Mouse (Mus musculus): Measurements from ENCODE around the gene Itgb1bp1. TPM values are rescaled to one million over a fixed set of nuclear protein-coding genes. Genes with fewer than 3 reads are reported as not detected.

Itgb1bp1 gene
- total and polyA plus RNA-seq, 2 experiments from 2014 or later, result 37.5 to 42.1 TPM

DNA sequence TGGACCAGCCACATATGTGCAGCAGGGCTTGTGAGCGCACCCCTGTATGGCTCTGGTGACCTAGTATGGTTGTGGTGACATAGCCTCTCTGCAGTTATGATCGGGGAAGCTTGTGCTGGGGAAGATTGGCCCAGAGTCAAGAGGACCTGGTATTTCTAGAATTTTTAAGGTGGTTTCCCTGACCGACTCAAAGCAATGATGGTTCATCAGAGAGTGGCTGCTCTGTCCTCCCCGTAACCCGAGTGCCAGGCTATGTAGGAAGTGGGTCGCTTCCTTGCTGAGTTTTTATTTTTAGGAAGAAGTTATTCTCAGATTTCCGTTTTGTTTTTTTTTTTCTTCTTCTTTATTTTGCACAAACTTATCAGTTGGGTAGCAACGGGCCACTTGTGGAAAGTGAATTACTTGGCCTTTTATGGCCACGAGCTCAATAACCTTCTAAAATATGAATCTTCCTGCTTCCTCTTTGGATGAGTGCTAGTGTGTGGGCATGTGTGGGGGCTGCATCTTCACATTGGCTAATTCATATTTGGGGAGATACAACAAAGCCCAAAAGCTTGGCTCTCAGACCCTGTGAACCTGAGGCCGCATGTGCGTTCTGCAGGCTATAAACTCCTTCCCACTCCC is 77.8 kb downstream of the Itgb1bp1 start:
- Histone ChIP-seq H3K9me3 (replicated peaks; ENCODE audit: control insufficient read depth, low read length) (no peaks in the 10 kb centered on the region), H3K27ac (ENCODE audit: low read depth) (no peak overlapping the region), H3K4me3 (ENCODE audit: low read depth, low read length) (no peak overlapping the region), H3K36me3 (replicated peaks; ENCODE audit: control insufficient read depth, insufficient read depth, low read length) (peaks cover 26% of the 10 kb centered on the region), H3K4me1 (ENCODE audit: control insufficient read depth, insufficient read depth) (peaks cover 26% of the 10 kb centered on the region; the same call in 1 of the 2 replicates), H3K27me3 (ENCODE audit: control insufficient read depth, insufficient read depth, low read length) (no peaks in the 10 kb centered on the region), H3K9ac (replicated peaks; ENCODE audit: low read depth, low read length) (no peak overlapping the region), H3K4me2 (ENCODE audit: low read depth, low read length) (no peak overlapping the region)
- 59% methylated on average over 11 of the region's 11 CpGs for WGBS
- ATAC-seq (ENCODE audit: insufficient read depth, low read depth) (no peak), DNase-seq (ENCODE audit: low spot score) (no peak)
- TF ChIP-seq CTCF (IDR thresholded peaks at IDR 0.05; ENCODE audit: low read depth) (no peak), EP300 (IDR thresholded peaks at IDR 0.05; ENCODE audit: low read depth) (no peak)

DNA sequence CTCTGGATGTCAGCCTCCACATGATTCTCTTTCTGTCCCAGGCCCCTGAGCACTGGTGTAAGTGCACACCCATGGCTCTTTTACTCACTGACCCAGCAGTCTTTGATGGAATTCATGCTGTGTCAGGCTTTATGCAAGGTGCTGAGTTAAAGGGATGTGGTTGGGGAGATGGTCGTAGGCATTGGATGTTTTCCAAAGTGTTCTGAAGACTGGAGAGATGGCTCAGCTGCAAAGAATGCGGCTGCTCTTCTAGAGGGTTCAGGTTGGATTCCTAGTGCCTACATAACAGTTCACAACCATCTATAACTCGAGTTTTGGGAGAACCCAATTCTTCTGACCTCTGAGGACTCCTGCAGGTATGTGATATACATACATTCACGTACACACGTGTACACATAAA is 78.7 kb downstream of the Itgb1bp1 start:
- Histone ChIP-seq H3K4me2 (ENCODE audit: low read depth, low read length) (no peak overlapping the region), H3K9ac (replicated peaks; ENCODE audit: low read depth, low read length) (no peak overlapping the region), H3K9me3 (replicated peaks; ENCODE audit: control insufficient read depth, low read length) (no peaks in the 10 kb centered on the region), H3K4me1 (ENCODE audit: control insufficient read depth, insufficient read depth) (peaks cover 26% of the 10 kb centered on the region; the same call in 1 of the 2 replicates), H3K27me3 (ENCODE audit: control insufficient read depth, insufficient read depth, low read length) (no peaks in the 10 kb centered on the region), H3K36me3 (replicated peaks; ENCODE audit: control insufficient read depth, insufficient read depth, low read length) (peaks cover 17% of the 10 kb centered on the region), H3K4me3 (ENCODE audit: low read depth, low read length) (no peak overlapping the region), H3K27ac (ENCODE audit: low read depth) (no peak overlapping the region)
- DNase-seq (ENCODE audit: low spot score), result no peak
- ATAC-seq (ENCODE audit: insufficient read depth, low read depth), result no peak
- no peak for TF ChIP-seq EP300 (IDR thresholded peaks at IDR 0.05; ENCODE audit: low read depth)
- no peak for TF ChIP-seq CTCF (IDR thresholded peaks at IDR 0.05; ENCODE audit: low read depth)
- 69% methylated on average over 5 of the region's 5 CpGs for WGBS

GRCm38 (mm10) chr12:21205799-21206198 is 80.3 kb downstream of the Itgb1bp1 start:
- no peak overlapping the region for H3K4me3 ChIP-seq (ENCODE audit: low read depth, low read length)
- H3K4me2 ChIP-seq (ENCODE audit: low read depth, low read length), result no peak overlapping the region
- no peaks in the 10 kb centered on the region for H3K9me3 ChIP-seq (replicated peaks; ENCODE audit: control insufficient read depth, low read length)
- H3K4me1 ChIP-seq (ENCODE audit: control insufficient read depth, insufficient read depth), result peaks cover 26% of the 10 kb centered on the region; the same call in 1 of the 2 replicates
- H3K9ac ChIP-seq (replicated peaks; ENCODE audit: low read depth, low read length), result no peak overlapping the region
- TF ChIP-seq CTCF (IDR thresholded peaks at IDR 0.05; ENCODE audit: low read depth), result no peak
- TF ChIP-seq EP300 (IDR thresholded peaks at IDR 0.05; ENCODE audit: low read depth), result no peak
- no peaks in the 10 kb centered on the region for H3K27me3 ChIP-seq (ENCODE audit: control insufficient read depth, insufficient read depth, low read length)
- H3K27ac ChIP-seq (ENCODE audit: low read depth), result no peak overlapping the region
- H3K36me3 ChIP-seq (replicated peaks; ENCODE audit: control insufficient read depth, insufficient read depth, low read length), result peaks cover 17% of the 10 kb centered on the region
- ATAC-seq (ENCODE audit: insufficient read depth, low read depth) (no peak), DNase-seq (ENCODE audit: low spot score) (no peak)
- WGBS, result 86% methylated on average over 4 of the region's 4 CpGs

DNA sequence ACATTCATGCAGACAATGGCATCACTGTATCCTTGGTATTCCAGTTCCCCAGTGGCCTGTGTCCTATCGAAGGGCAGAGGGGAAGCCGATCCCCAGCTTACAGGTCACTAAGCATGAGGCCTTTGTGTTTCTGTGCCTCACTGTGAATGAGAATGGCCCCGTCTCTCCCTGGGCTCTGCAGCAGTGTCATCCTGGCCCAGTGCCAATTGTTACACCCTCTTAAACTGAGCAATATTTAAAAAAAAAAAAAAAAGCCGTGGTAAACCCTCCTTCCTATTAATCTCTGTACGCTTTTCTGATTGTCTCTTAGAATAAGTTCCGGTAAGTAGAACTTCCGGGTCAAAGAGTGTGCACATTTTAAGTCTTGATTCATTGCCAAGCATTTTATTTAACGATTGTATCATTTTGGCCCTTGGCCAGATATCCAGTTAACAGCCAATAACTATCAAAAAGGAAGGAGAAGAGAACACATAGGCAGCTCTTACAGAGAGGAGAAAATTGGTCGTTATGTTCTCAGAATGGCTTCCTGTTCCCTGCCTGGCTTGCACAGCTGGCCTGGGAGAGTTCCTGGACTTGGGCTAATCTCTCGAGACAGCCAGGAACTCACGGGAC is 81.3 kb downstream of the Itgb1bp1 start:
- H3K9ac ChIP-seq (replicated peaks; ENCODE audit: low read depth, low read length), result no peak overlapping the region
- ATAC-seq (ENCODE audit: insufficient read depth, low read depth) (peak; percentile 79), DNase-seq (ENCODE audit: low spot score) (peak; percentile 70)
- peak overlapping the region; percentile 48 for H3K27ac ChIP-seq (ENCODE audit: low read depth)
- TF ChIP-seq EP300 (IDR thresholded peaks at IDR 0.05; ENCODE audit: low read depth) (peak; percentile 71), CTCF (IDR thresholded peaks at IDR 0.05; ENCODE audit: low read depth) (no peak)
- no peak overlapping the region for H3K4me2 ChIP-seq (ENCODE audit: low read depth, low read length)
- H3K9me3 ChIP-seq (replicated peaks; ENCODE audit: control insufficient read depth, low read length), result no peaks in the 10 kb centered on the region
- H3K4me3 ChIP-seq (ENCODE audit: low read depth, low read length), result no peak overlapping the region
- WGBS, result 20% methylated on average over 11 of the region's 11 CpGs
- no peaks in the 10 kb centered on the region for H3K27me3 ChIP-seq (ENCODE audit: control insufficient read depth, insufficient read depth, low read length)
- H3K36me3 ChIP-seq (replicated peaks; ENCODE audit: control insufficient read depth, insufficient read depth, low read length), result peaks cover 21% of the 10 kb centered on the region
- peaks cover 26% of the 10 kb centered on the region; the same call in 1 of the 2 replicates for H3K4me1 ChIP-seq (ENCODE audit: control insufficient read depth, insufficient read depth)

DNA sequence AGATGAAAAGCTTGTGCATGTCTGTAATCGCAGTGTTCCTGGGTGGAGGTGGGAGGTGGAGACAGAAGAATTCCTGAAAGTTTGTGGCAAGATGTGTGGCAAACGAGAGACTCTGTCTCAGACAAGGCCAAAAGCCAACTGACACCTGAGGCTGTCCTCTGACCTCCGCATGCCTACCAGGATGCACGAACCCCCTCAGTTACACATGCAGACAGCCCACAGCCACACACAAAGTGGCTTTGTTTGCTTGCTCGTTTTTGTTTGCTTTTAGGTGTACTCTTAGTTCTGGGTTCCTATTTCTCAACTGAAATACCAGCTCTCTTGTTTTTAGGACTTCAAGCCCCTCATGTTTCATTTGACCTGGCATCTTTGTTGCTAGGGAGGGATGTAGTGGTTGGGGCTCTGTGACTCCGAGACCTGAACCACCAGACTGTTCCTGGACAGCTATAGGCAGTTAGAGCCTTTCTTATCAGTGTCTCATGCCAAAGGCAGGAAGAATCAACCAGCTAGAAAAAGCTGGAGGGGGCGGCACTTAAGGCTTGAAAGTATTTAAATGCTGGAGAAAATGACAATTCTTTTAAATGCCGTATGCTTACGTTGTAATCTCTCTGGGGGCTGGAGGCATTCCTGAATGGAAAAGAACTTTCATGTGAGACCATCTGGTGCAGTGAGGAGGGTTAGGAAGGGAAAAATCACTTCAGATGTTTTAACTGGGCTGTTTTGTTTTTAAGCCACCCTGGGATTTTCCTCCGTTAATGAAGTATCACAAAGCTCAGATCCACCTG is 84.4 kb downstream of the Itgb1bp1 start:
- WGBS, result 69% methylated on average over 10 of the region's 10 CpGs

More for the DNA sequence above, 84.4 kb downstream of the Itgb1bp1 start:
- Histone ChIP-seq H3K4me1 (ENCODE audit: control insufficient read depth, insufficient read depth) (peaks cover 26% of the 10 kb centered on the region; the same call in 1 of the 2 replicates), H3K9me3 (replicated peaks; ENCODE audit: control insufficient read depth, low read length) (no peaks in the 10 kb centered on the region), H3K36me3 (replicated peaks; ENCODE audit: control insufficient read depth, insufficient read depth, low read length) (peaks cover 19% of the 10 kb centered on the region), H3K27me3 (ENCODE audit: control insufficient read depth, insufficient read depth, low read length) (no peaks in the 10 kb centered on the region), H3K27ac (ENCODE audit: low read depth) (no peak overlapping the region), H3K4me3 (ENCODE audit: low read depth, low read length) (no peak overlapping the region), H3K4me2 (ENCODE audit: low read depth, low read length) (no peak overlapping the region), H3K9ac (replicated peaks; ENCODE audit: low read depth, low read length) (no peak overlapping the region)
- DNase-seq (ENCODE audit: low spot score) (no peak), ATAC-seq (ENCODE audit: insufficient read depth, low read depth) (no peak)
- no peak for TF ChIP-seq EP300 (IDR thresholded peaks at IDR 0.05; ENCODE audit: low read depth)
- no peak for TF ChIP-seq CTCF (IDR thresholded peaks at IDR 0.05; ENCODE audit: low read depth)

Measured in heart, postnatal 0 days (tissue).